21 mouse cellular contexts compared by ENCODE assay signal in the genomic region with DNA sequence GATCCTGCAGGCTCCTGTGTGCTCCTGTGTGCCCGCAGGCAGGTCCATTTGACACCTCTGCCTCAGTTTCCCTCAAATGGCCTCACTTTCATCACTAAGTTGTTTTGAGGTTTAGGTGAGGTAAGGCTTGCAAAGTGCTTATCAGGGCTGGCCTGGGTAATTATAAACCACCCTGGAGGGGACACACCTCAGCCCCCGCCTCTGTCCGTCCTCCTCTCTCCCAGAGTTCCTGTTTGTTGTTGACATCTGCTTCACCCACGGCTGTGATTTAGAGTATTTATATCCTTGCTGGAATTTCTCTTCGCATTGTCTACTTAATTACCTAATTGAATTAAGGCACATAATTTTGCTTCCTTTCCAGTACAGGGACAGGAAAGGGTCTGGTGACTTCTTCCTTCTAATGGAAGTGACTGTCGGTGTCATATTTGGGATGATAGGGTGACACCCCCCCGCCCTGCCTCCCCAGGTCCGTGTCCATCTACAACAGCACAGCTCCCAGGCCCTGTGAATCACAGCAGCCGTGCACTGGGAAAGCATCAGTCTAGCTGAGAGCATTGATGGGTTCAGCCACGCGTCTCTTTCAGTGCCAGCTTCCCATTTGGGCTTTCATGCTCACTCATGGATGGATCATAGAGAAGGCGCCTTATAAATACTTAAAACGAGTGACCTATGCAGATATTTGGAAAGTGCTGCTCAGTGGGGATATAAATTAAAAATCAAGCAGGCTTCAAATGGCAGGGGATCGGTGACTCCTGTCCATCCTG. TPM values are rescaled to one million over a fixed set of nuclear protein-coding genes. Genes with fewer than 3 reads are reported as not detected.
A peak's percentile ranks its signal among the peaks of the same experiment; 100 is the strongest.
DNase-seq lines count a peak whose midpoint lies in the region; ATAC-seq lines count a peak whose summit lies in the region.
"Had no signal": no experiment of that assay in that cellular context is flagged by ENCODE, and none has a peak within 500 bp of the region (broad histone marks: within the 10 kb centered on the region; RNA-seq: fewer than 3 reads in every experiment).

No protein-coding gene starts in this region.

- H3K9me3 ChIP-seq in forebrain, embryonic 16.5 days (ENCODE audit: control insufficient read depth, low read length), result no peaks in the 10 kb centered on the region
- no peaks in the 10 kb centered on the region for H3K9me3 ChIP-seq in forebrain, embryonic 12.5 days
- H3K9me3 ChIP-seq in heart, embryonic 10.5 days, result no peaks in the 10 kb centered on the region
- H3K9me3 ChIP-seq in heart, embryonic 15.5 days (replicated peaks), result no peaks in the 10 kb centered on the region
- H3K9me3 ChIP-seq: hindbrain, embryonic 10.5 days; intestine, embryonic 15.5 days; limb, embryonic 12.5 days; liver, embryonic 12.5 days; lung, embryonic 15.5 days; midbrain, embryonic 12.5 days; neural tube, embryonic 15.5 days had no signal

- intact Hi-C loops in heart, postnatal 10 days (cut with DNase I), result no loop called here

- no peak for DNase-seq in heart, embryonic 10.5 days (ENCODE audit: low spot score)
- DNase-seq in heart, postnatal 10 days, result no peak
- peak; percentile 41 for DNase-seq in MN1 (ENCODE audit: low spot score)
- no peak for DNase-seq in layer of hippocampus, adult 8-10 months (ENCODE audit: low spot score in 2 of 2)
- no peak for DNase-seq in urinary bladder, postnatal 4 days (ENCODE audit: low spot score in 2 of 2)
- DNase-seq: adrenal gland, postnatal 25 days; cerebellum, adult 9-10 months; gastrocnemius, postnatal 25 days; thymus, adult 18-20 months; thymus, postnatal 36 days had no signal

- 63% methylated on average over 14 of the region's 14 CpGs for whole genome bisulfite sequencing in forebrain, embryonic 16.5 days
- WGBS in forebrain, embryonic 12.5 days, result 73% methylated on average over 14 of the region's 14 CpGs
- WGBS in heart, embryonic 10.5 days, result 52% methylated on average over 14 of the region's 14 CpGs
- WGBS in heart, embryonic 15.5 days, result 50% methylated on average over 14 of the region's 14 CpGs

- no peak overlapping the region for H3K9ac ChIP-seq in forebrain, embryonic 16.5 days (replicated peaks; ENCODE audit: low read depth, low read length)
- H3K9ac ChIP-seq in forebrain, embryonic 12.5 days, result no peak overlapping the region
- peak overlapping the region; percentile 23 for H3K9ac ChIP-seq in heart, embryonic 15.5 days
- H3K9ac ChIP-seq: intestine, embryonic 15.5 days; limb, embryonic 12.5 days; liver, embryonic 12.5 days; lung, embryonic 15.5 days; midbrain, embryonic 12.5 days; neural tube, embryonic 15.5 days had no signal

- H3K4me1 ChIP-seq in forebrain, embryonic 16.5 days (replicated peaks; ENCODE audit: control insufficient read depth, insufficient read depth, low read length), result peaks cover 6% of the 10 kb centered on the region
- H3K4me1 ChIP-seq in forebrain, embryonic 12.5 days, result peaks cover 17% of the 10 kb centered on the region
- peaks cover 99% of the 10 kb centered on the region for H3K4me1 ChIP-seq in heart, embryonic 10.5 days
- peaks cover 100% of the 10 kb centered on the region for H3K4me1 ChIP-seq in heart, embryonic 15.5 days (replicated peaks)

- H3K27me3 ChIP-seq in forebrain, embryonic 16.5 days (replicated peaks; ENCODE audit: control insufficient read depth, insufficient read depth, low read length), result no peaks in the 10 kb centered on the region
- peaks cover 37% of the 10 kb centered on the region for H3K27me3 ChIP-seq in forebrain, embryonic 12.5 days
- no peaks in the 10 kb centered on the region for H3K27me3 ChIP-seq in heart, embryonic 10.5 days (ENCODE audit: insufficient read depth, poor library complexity, severe bottlenecking)
- no peaks in the 10 kb centered on the region for H3K27me3 ChIP-seq in heart, embryonic 15.5 days
- H3K27me3 ChIP-seq: intestine, embryonic 15.5 days; lung, embryonic 15.5 days had no signal

- no peaks in the 10 kb centered on the region for H3K36me3 ChIP-seq in forebrain, embryonic 16.5 days (ENCODE audit: control insufficient read depth, insufficient read depth)
- no peaks in the 10 kb centered on the region for H3K36me3 ChIP-seq in forebrain, embryonic 12.5 days (replicated peaks)
- 0 out of 2 replicates have a peak, but pooled peaks cover 7% of the 10 kb centered on the region for H3K36me3 ChIP-seq in heart, embryonic 10.5 days
- H3K36me3 ChIP-seq in heart, embryonic 15.5 days, result no peaks in the 10 kb centered on the region
- H3K36me3 ChIP-seq: hindbrain, embryonic 10.5 days; intestine, embryonic 15.5 days; limb, embryonic 12.5 days; liver, embryonic 12.5 days; lung, embryonic 15.5 days; midbrain, embryonic 12.5 days; neural tube, embryonic 15.5 days had no signal

- no peak overlapping the region for H3K27ac ChIP-seq in forebrain, embryonic 16.5 days (ENCODE audit: low read length)
- no peak overlapping the region for H3K27ac ChIP-seq in forebrain, embryonic 12.5 days
- peak overlapping the region; percentile 77 for H3K27ac ChIP-seq in heart, embryonic 10.5 days
- H3K27ac ChIP-seq in heart, embryonic 15.5 days, result peak overlapping the region; percentile 86
- H3K27ac ChIP-seq: hindbrain, embryonic 10.5 days; intestine, embryonic 15.5 days; layer of hippocampus, adult 2 months; limb, embryonic 12.5 days; liver, embryonic 12.5 days; midbrain, embryonic 12.5 days; neural tube, embryonic 15.5 days had no signal

- H3K4me3 ChIP-seq in forebrain, embryonic 16.5 days (replicated peaks; ENCODE audit: low read length), result no peak overlapping the region
- H3K4me3 ChIP-seq in forebrain, embryonic 12.5 days (replicated peaks), result no peak overlapping the region
- no peak overlapping the region for H3K4me3 ChIP-seq in heart, embryonic 10.5 days
- no peak overlapping the region for H3K4me3 ChIP-seq in heart, embryonic 15.5 days
- H3K4me3 ChIP-seq: hindbrain, embryonic 10.5 days; intestine, embryonic 15.5 days; layer of hippocampus, adult 2 months; limb, embryonic 12.5 days; liver, embryonic 12.5 days; lung, embryonic 15.5 days; midbrain, embryonic 12.5 days; neural tube, embryonic 15.5 days had no signal

- 0 out of 2 replicates have a peak, but pooled peaks have one; percentile 39 for ATAC-seq in forebrain, embryonic 16.5 days
- ATAC-seq in forebrain, embryonic 12.5 days (ENCODE audit: low FRiP score), result no peak
- no peak for ATAC-seq in heart, embryonic 15.5 days (replicated peaks; ENCODE audit: insufficient number of reproducible peaks, insufficient read depth, low FRiP score, low read depth)
- ATAC-seq: intestine, embryonic 15.5 days; liver, embryonic 12.5 days had no signal

- no peak overlapping the region for H3K4me2 ChIP-seq in forebrain, embryonic 16.5 days (ENCODE audit: low read length)
- H3K4me2 ChIP-seq in forebrain, embryonic 12.5 days, result no peak overlapping the region
- peak overlapping the region; percentile 29 for H3K4me2 ChIP-seq in heart, embryonic 15.5 days
- H3K4me2 ChIP-seq: intestine, embryonic 15.5 days; limb, embryonic 12.5 days; liver, embryonic 12.5 days; lung, embryonic 15.5 days; midbrain, embryonic 12.5 days; neural tube, embryonic 15.5 days had no signal

RNA-seq across cellular contexts. Expression of a gene that starts 34.1 kb away (rescaled TPM):
- polyA plus RNA-seq in forebrain, embryonic 16.5 days (2015; fragmentation: Nextera tagmentation; extraction: Ambion mirVana), result 39.3 and 42.8 TPM in 2 replicates
- polyA plus RNA-seq in forebrain, embryonic 12.5 days (2016; fragmentation: Nextera tagmentation; extraction: Ambion mirVana), result 36.8 and 56.9 TPM in 2 replicates
- 47.6 and 49.0 TPM in 2 replicates for polyA plus RNA-seq in heart, embryonic 10.5 days (2016; fragmentation: Nextera tagmentation; extraction: Ambion mirVana)
- total RNA-seq in heart, postnatal 10 days (2021), result 10 to 100 TPM; 55.7 to 64.7 TPM
- polyA plus RNA-seq in heart, embryonic 15.5 days (2015; fragmentation: Nextera tagmentation; extraction: Ambion mirVana), result 44.0 and 46.9 TPM in 2 replicates
- total RNA-seq in layer of hippocampus, adult 8-10 months (2022), result 10 to 100 TPM; 87.5 to 90.5 (median 89.7) TPM

Comparison
In these comparisons a context has a peak if more than half of its experiments do, and no peak if none do; other contexts are left out.
1. H3K27ac ChIP-seq: peak in heart, embryonic 10.5 days (single experiment) and heart, embryonic 15.5 days (single experiment); none in forebrain, embryonic 16.5 days (single experiment) and forebrain, embryonic 12.5 days (single experiment).